31 mouse cellular contexts compared by ENCODE assay signal in the genomic region with DNA sequence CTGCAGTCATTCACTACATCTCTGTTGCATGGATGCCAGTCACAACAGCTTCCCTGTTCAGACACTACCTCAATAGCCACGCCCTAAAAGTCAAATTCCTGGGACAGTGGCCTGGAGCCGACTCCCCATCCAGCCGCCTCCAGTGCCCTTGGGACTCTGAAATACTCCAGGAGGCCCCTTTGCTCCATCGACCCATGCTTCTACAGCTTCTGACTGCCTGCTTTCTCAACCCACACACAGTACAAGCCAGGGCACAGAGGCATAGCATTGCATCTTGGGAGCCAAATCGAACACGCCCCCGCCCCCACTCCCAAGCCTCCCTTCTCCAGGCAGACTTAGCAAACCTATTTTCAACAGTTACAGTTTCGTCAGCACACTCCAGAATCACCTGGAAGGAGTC. TPM values are rescaled to one million over a fixed set of nuclear protein-coding genes. Genes with fewer than 3 reads are reported as not detected.
DNase-seq lines count a peak whose midpoint lies in the region; ATAC-seq and TF ChIP-seq lines count a peak whose summit lies in the region.
"Had no signal": no experiment of that assay in that cellular context is flagged by ENCODE, and none has a peak within 500 bp of the region (broad histone marks: within the 10 kb centered on the region; RNA-seq: fewer than 3 reads in every experiment).

No protein-coding gene starts in this region.

- H3K36me3 ChIP-seq in liver, postnatal 0 days (replicated peaks; ENCODE audit: insufficient read depth, low read length), result peaks cover 49% of the 10 kb centered on the region
- H3K36me3 ChIP-seq in liver, embryonic 12.5 days, result peaks cover 82% of the 10 kb centered on the region
- H3K36me3 ChIP-seq in intestine, embryonic 15.5 days, result peaks cover 26% of the 10 kb centered on the region

- H3K9me3 ChIP-seq in liver, postnatal 0 days (ENCODE audit: low read length), result no peaks in the 10 kb centered on the region
- H3K9me3 ChIP-seq in liver, embryonic 12.5 days (replicated peaks), result no peaks in the 10 kb centered on the region
- H3K9me3 ChIP-seq in intestine, embryonic 15.5 days, result no peaks in the 10 kb centered on the region
- H3K9me3 ChIP-seq: embryonic facial prominence, embryonic 10.5 days; embryonic facial prominence, embryonic 15.5 days; forebrain, embryonic 13.5 days; heart, embryonic 10.5 days; hindbrain, embryonic 12.5 days; liver, embryonic 13.5 days; midbrain, embryonic 10.5 days; neural tube, embryonic 13.5 days; stomach, embryonic 15.5 days had no signal

- no peak overlapping the region for H3K4me2 ChIP-seq in liver, postnatal 0 days (ENCODE audit: low read depth, low read length)
- H3K4me2 ChIP-seq in liver, embryonic 12.5 days, result no peak overlapping the region
- H3K4me2 ChIP-seq in intestine, embryonic 15.5 days (replicated peaks), result no peak overlapping the region
- H3K4me2 ChIP-seq: embryonic facial prominence, embryonic 15.5 days; forebrain, embryonic 13.5 days; hindbrain, embryonic 12.5 days; liver, embryonic 13.5 days; neural tube, embryonic 13.5 days; stomach, embryonic 15.5 days had no signal

- no peak for ATAC-seq in liver, postnatal 0 days
- no peak for ATAC-seq in liver, embryonic 12.5 days
- peak; percentile 35; the same call in 1 of the 2 replicates for ATAC-seq in intestine, embryonic 15.5 days
- ATAC-seq: forebrain, embryonic 13.5 days; hindbrain, postnatal 0 days; midbrain, embryonic 16.5 days had no signal

- WGBS in liver, postnatal 0 days (ENCODE audit: insufficient replicate concordance), result 73% methylated on average over 8 of the region's 8 CpGs
- WGBS in liver, embryonic 12.5 days (ENCODE audit: insufficient replicate concordance), result 77% methylated on average over 8 of the region's 8 CpGs
- 77% methylated on average over 8 of the region's 8 CpGs for WGBS in intestine, embryonic 15.5 days

- no peak overlapping the region for H3K4me3 ChIP-seq in liver, postnatal 0 days (ENCODE audit: low read depth, low read length)
- no peak overlapping the region for H3K4me3 ChIP-seq in liver, embryonic 12.5 days
- H3K4me3 ChIP-seq in intestine, embryonic 15.5 days (replicated peaks), result no peak overlapping the region
- H3K4me3 ChIP-seq: embryonic facial prominence, embryonic 10.5 days; embryonic facial prominence, embryonic 15.5 days; forebrain, embryonic 13.5 days; heart, embryonic 10.5 days; hindbrain, embryonic 12.5 days; liver, embryonic 13.5 days; midbrain, embryonic 10.5 days; myocyte; neural tube, embryonic 13.5 days; stomach, embryonic 15.5 days had no signal

- no peak for TF ChIP-seq CTCF in liver, postnatal 0 days (IDR thresholded peaks at IDR 0.05; ENCODE audit: low read depth)

- no peak for TF ChIP-seq EP300 in liver, postnatal 0 days (IDR thresholded peaks at IDR 0.05; ENCODE audit: low read depth)

- H3K9ac ChIP-seq in liver, postnatal 0 days (replicated peaks), result no peak overlapping the region
- no peak overlapping the region for H3K9ac ChIP-seq in liver, embryonic 12.5 days
- no peak overlapping the region for H3K9ac ChIP-seq in intestine, embryonic 15.5 days
- H3K9ac ChIP-seq: embryonic facial prominence, embryonic 15.5 days; forebrain, embryonic 13.5 days; hindbrain, embryonic 12.5 days; liver, embryonic 13.5 days; neural tube, embryonic 13.5 days; stomach, embryonic 15.5 days had no signal

- peaks cover under 1% of the 10 kb centered on the region for H3K4me1 ChIP-seq in liver, postnatal 0 days (ENCODE audit: insufficient read depth)
- H3K4me1 ChIP-seq in liver, embryonic 12.5 days, result peaks cover 18% of the 10 kb centered on the region
- H3K4me1 ChIP-seq in intestine, embryonic 15.5 days (replicated peaks), result peaks cover 7% of the 10 kb centered on the region; the same call in 1 of the 2 replicates

- no peaks in the 10 kb centered on the region for H3K27me3 ChIP-seq in liver, postnatal 0 days (ENCODE audit: insufficient read depth, low read length)
- no peaks in the 10 kb centered on the region for H3K27me3 ChIP-seq in liver, embryonic 12.5 days (replicated peaks)
- H3K27me3 ChIP-seq in intestine, embryonic 15.5 days (replicated peaks), result no peaks in the 10 kb centered on the region
- H3K27me3 ChIP-seq: embryonic facial prominence, embryonic 15.5 days; forebrain, embryonic 13.5 days; hindbrain, embryonic 12.5 days; liver, embryonic 13.5 days; neural tube, embryonic 13.5 days; stomach, embryonic 15.5 days had no signal

- peak overlapping the region; percentile 96; the same call in 1 of the 2 replicates for H3K27ac ChIP-seq in liver, postnatal 0 days (ENCODE audit: low read depth)
- H3K27ac ChIP-seq in liver, embryonic 12.5 days, result no peak overlapping the region
- 0 out of 2 replicates have a peak overlapping the region, but pooled peaks have one; percentile 9 for H3K27ac ChIP-seq in intestine, embryonic 15.5 days
- H3K27ac ChIP-seq: embryonic facial prominence, embryonic 10.5 days; embryonic facial prominence, embryonic 15.5 days; forebrain, embryonic 13.5 days; heart, embryonic 10.5 days; hindbrain, embryonic 12.5 days; hindbrain, postnatal 0 days; liver, embryonic 13.5 days; midbrain, embryonic 10.5 days; neural tube, embryonic 13.5 days; stomach, embryonic 15.5 days had no signal

- DNase-seq in adrenal gland, postnatal 14 days, result peak; percentile 55
- DNase-seq in adrenal gland, adult 2 months, result no peak
- DNase-seq in liver, postnatal 0 days, result no peak
- DNase-seq in R1 (ENCODE audit: low read depth, low spot score), result peak; percentile 75
- no peak for DNase-seq in retina, embryonic 14.5 days (ENCODE audit: low spot score)
- DNase-seq in left cerebral cortex, adult 11 months (ENCODE audit: low spot score), result no peak
- DNase-seq: adrenal gland, postnatal 36 days; cerebellum, adult 2 months; cerebellum, postnatal 25 days; gastrocnemius, postnatal 14 days; heart, postnatal 36 days; kidney, adult 11 months; liver, embryonic 13.5 days; lung, adult 2 months; thymus, postnatal 14 days had no signal

RNA-seq across cellular contexts. Expression of a gene that starts 16.4 kb away (rescaled TPM):
- 269 and 327 TPM in 2 replicates for total RNA-seq in adrenal gland, postnatal 14 days (2021)
- 100 to 1,000 TPM; 288 to 409 TPM for total RNA-seq in adrenal gland, adult 2 months (2021)
- 117 and 164 TPM in 2 replicates for polyA plus RNA-seq in adrenal gland, adult 2 months (2012; rRNA removed)
- polyA plus RNA-seq in liver, postnatal 0 days (2015; fragmentation: Nextera tagmentation; extraction: Ambion mirVana), result 608 and 698 TPM in 2 replicates
- 171 and 178 TPM in 2 replicates for polyA plus RNA-seq in liver, embryonic 12.5 days (2016; fragmentation: Nextera tagmentation; extraction: Ambion mirVana)
- polyA plus RNA-seq in intestine, embryonic 15.5 days (2015; fragmentation: Nextera tagmentation; extraction: Ambion mirVana), result 361 and 402 TPM in 2 replicates

RNA-seq across cellular contexts. Expression of a gene that starts 18.8 kb away (rescaled TPM):
- 1.5 and 30.7 TPM in 2 replicates for total RNA-seq in adrenal gland, postnatal 14 days (2021)
- total RNA-seq in adrenal gland, adult 2 months (2021), result 1 to 10 TPM in 1 of 2 experiments, under 1 TPM in 1; 0.83 to 4.4 TPM
- polyA plus RNA-seq in adrenal gland, adult 2 months (2012; rRNA removed), result 5.0 and 7.5 TPM in 2 replicates
- polyA plus RNA-seq in liver, postnatal 0 days (2015; fragmentation: Nextera tagmentation; extraction: Ambion mirVana), result 204 and 234 TPM in 2 replicates
- polyA plus RNA-seq in liver, embryonic 12.5 days (2016; fragmentation: Nextera tagmentation; extraction: Ambion mirVana), result 7.2 and 7.3 TPM in 2 replicates
- 0.86 and 0.88 TPM in 2 replicates for polyA plus RNA-seq in intestine, embryonic 15.5 days (2015; fragmentation: Nextera tagmentation; extraction: Ambion mirVana)
- total RNA-seq: granulocyte monocyte progenitor cell, adult 5-6 weeks; heart, postnatal 36 days had no signal
- polyA plus RNA-seq: cerebellum, adult 2 months; hindbrain, embryonic 12.5 days; limb, embryonic 11.5 days; midbrain, embryonic 10.5 days; myocyte; neural tube, embryonic 13.5 days had no signal

RNA-seq across cellular contexts. Expression of a gene that starts 53.1 kb away (rescaled TPM):
- total RNA-seq in adrenal gland, postnatal 14 days (2021), result 31.6 and 32.6 TPM in 2 replicates
- total RNA-seq in adrenal gland, adult 2 months (2021), result 10 to 100 TPM; 26.9 to 43.6 TPM
- polyA plus RNA-seq in adrenal gland, adult 2 months (2012; rRNA removed), result 8.9 and 9.8 TPM in 2 replicates
- polyA plus RNA-seq in liver, postnatal 0 days (2015; fragmentation: Nextera tagmentation; extraction: Ambion mirVana), result 5.6 and 6.5 TPM in 2 replicates
- polyA plus RNA-seq in liver, embryonic 12.5 days (2016; fragmentation: Nextera tagmentation; extraction: Ambion mirVana), result 1.2 and 1.3 TPM in 2 replicates
- 2.3 and 2.7 TPM in 2 replicates for polyA plus RNA-seq in intestine, embryonic 15.5 days (2015; fragmentation: Nextera tagmentation; extraction: Ambion mirVana)
- total RNA-seq: granulocyte monocyte progenitor cell, adult 5-6 weeks; megakaryocyte progenitor cell, adult 5-6 weeks had no signal

Comparison
In these comparisons a context has a peak if more than half of its experiments do, and no peak if none do; other contexts are left out.
1. DNase-seq: peak in adrenal gland, postnatal 14 days (single experiment) and R1 (single experiment); none in adrenal gland, adult 2 months (single experiment), liver, postnatal 0 days (single experiment), retina, embryonic 14.5 days (single experiment) and left cerebral cortex, adult 11 months (single experiment).
2. RNA of a gene that starts 18.8 kb away (polyA plus RNA-seq): 204 to 234 TPM in liver, postnatal 0 days; 7.2 to 7.3 TPM in liver, embryonic 12.5 days, 5.0 to 7.5 TPM in adrenal gland, adult 2 months and 0.86 to 0.88 TPM in intestine, embryonic 15.5 days; every median in the first group is over 10 times any median in the second.